Mouse (Mus musculus) cortical plate, adult 2 months (tissue): ENCODE measurements at regions not wholly inside any gene's neighbourhood (a gene's known extent, or its start where the extent isn't known, plus 50 kb on each side); places are given as distances from the start of the nearest gene placed in this dataset.

Source experiments
- CTCF ChIP-seq: fragments of 200-500 bp; IDR thresholded peaks from 2 replicates; pipeline ENCODE4 v1.5.1; 2011; ENCODE audit warnings: mild to moderate bottlenecking, control low read depth, low read length; ENCODE audit not compliant: insufficient read depth; ENCODE audit errors: extremely low read depth
- POLR2A ChIP-seq: fragments of 200-500 bp; IDR thresholded peaks from 2 replicates; pipeline ENCODE4 v1.6.1; 2011; ENCODE audit warnings: mild to moderate bottlenecking, low read length, control low read depth; ENCODE audit not compliant: insufficient read depth; ENCODE audit errors: extremely low read depth

DNA sequence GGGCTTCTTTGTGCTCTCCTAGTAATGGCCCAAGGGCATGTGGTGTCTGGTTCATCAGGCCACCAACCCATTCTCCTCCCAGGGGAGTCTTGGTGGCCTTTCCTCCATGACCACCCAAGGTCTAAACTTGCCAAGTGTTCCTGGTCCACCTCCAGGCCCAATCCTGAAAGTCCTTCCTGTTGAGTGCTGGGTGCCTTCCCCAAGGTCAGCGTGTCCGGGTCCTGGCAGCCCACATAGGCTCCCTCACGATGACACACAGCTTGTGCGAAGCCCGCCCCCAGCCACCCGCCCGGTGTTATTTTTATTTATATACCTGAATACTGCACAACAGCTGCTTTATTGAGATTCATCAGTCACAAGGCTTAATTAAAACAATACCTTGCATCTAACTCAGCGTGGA, 161.8 kb upstream of the A530016L24Rik start:
- TF ChIP-seq POLR2A = no peak
- TF ChIP-seq CTCF = no peak
